ENCODE assay signal across 8 mouse cellular contexts in genomic region chr1:43898991-43899714, GRCm38 (mm10). TPM values are rescaled to one million over a fixed set of nuclear protein-coding genes. Genes with fewer than 3 reads are reported as not detected.
DNase-seq lines count a peak whose midpoint lies in the region; ATAC-seq lines count a peak whose summit lies in the region.

No protein-coding gene starts in this region.

- 0 out of 2 replicates have a peak overlapping the region, but pooled peaks have one; percentile 11 for H3K4me3 ChIP-seq in intestine, embryonic 14.5 days (ENCODE audit: low read depth, low read length)
- H3K4me3 ChIP-seq in midbrain, embryonic 10.5 days, result peak overlapping the region; percentile 51

- peak; percentile 20 for ATAC-seq in activated CD4-positive, CD25-positive, alpha-beta regulatory T cell, adult 4 months
- ATAC-seq in intestine, embryonic 14.5 days (replicated peaks; ENCODE audit: low FRiP score, low TSS enrichment, low read depth), result no peak

- H3K9ac ChIP-seq in intestine, embryonic 14.5 days (ENCODE audit: low read length), result 0 out of 2 replicates have a peak overlapping the region, but pooled peaks have one; percentile 22

- no peaks in the 10 kb centered on the region; the same call in 1 of the 2 replicates for H3K4me1 ChIP-seq in intestine, embryonic 14.5 days (replicated peaks; ENCODE audit: control insufficient read depth, insufficient read depth, low read length)
- H3K4me1 ChIP-seq in midbrain, embryonic 10.5 days, result peaks cover 12% of the 10 kb centered on the region

- peak; percentile 78 to 80 for DNase-seq in cerebellum, postnatal 36 days
- peak; percentile 71 to 76 for DNase-seq in frontal cortex, postnatal 36 days (ENCODE audit: low spot score in 2 of 2)
- peak; percentile 86 for DNase-seq in intestine, embryonic 14.5 days (ENCODE audit: low spot score)
- peak; percentile 60 to 77 for DNase-seq in left cerebral cortex, postnatal 10 days (ENCODE audit: extremely low spot score in 1 of 2, low spot score in 2 of 2)
- peak; percentile 80 for DNase-seq in midbrain, embryonic 10.5 days (ENCODE audit: low spot score)
- DNase-seq in right cerebral cortex, postnatal 4 days, result peak; percentile 82
- DNase-seq in urinary bladder, postnatal 4 days (ENCODE audit: low spot score in 2 of 2), result peak; percentile 43 to 71

- no peaks in the 10 kb centered on the region for H3K27me3 ChIP-seq in intestine, embryonic 14.5 days (replicated peaks; ENCODE audit: control insufficient read depth, insufficient read depth, low read length)
- no peaks in the 10 kb centered on the region for H3K27me3 ChIP-seq in midbrain, embryonic 10.5 days (ENCODE audit: low read depth, poor library complexity, severe bottlenecking)

- no peak overlapping the region for H3K27ac ChIP-seq in intestine, embryonic 14.5 days (ENCODE audit: low read depth)
- H3K27ac ChIP-seq in midbrain, embryonic 10.5 days (replicated peaks), result peak overlapping the region; percentile 74

- peak overlapping the region; percentile 41 for H3K4me2 ChIP-seq in intestine, embryonic 14.5 days (ENCODE audit: low read length)

- intact Hi-C loops in left cerebral cortex, postnatal 10 days (cut with DNase I), result loop anchor here (5.0 to 10.0 kb wide), 2 partner anchors 137 to 146 kb away; no protein-coding TSS in a partner anchor

- 26% methylated on average over 18 of the region's 18 CpGs for WGBS in intestine, embryonic 14.5 days
- 14% methylated on average over 18 of the region's 18 CpGs for WGBS in midbrain, embryonic 10.5 days

- no peaks in the 10 kb centered on the region for H3K9me3 ChIP-seq in intestine, embryonic 14.5 days (ENCODE audit: control insufficient read depth, low read length)
- H3K9me3 ChIP-seq in midbrain, embryonic 10.5 days (replicated peaks), result peaks cover 4% of the 10 kb centered on the region

- no peaks in the 10 kb centered on the region for H3K36me3 ChIP-seq in intestine, embryonic 14.5 days (ENCODE audit: control insufficient read depth, insufficient read depth, low read length)
- H3K36me3 ChIP-seq in midbrain, embryonic 10.5 days, result no peaks in the 10 kb centered on the region

RNA-seq across cellular contexts. Expression of gene Tpp2, which starts 34.3 kb away (rescaled TPM):
- polyA plus RNA-seq in activated CD4-positive, CD25-positive, alpha-beta regulatory T cell, adult 4 months (2017; shearing (Covaris generic)), result 100 to 1,000 TPM; 111 to 114 TPM
- 59.6 and 64.2 TPM in 2 replicates for polyA plus RNA-seq in intestine, embryonic 14.5 days (2014; fragmentation: Nextera tagmentation; extraction: Ambion mirVana)
- total RNA-seq in left cerebral cortex, postnatal 10 days (2021), result 10 to 100 TPM; 62.5 to 62.7 TPM
- polyA plus RNA-seq in midbrain, embryonic 10.5 days (2016; fragmentation: Nextera tagmentation; extraction: Ambion mirVana), result 71.1 and 71.9 TPM in 2 replicates
